Mouse (Mus musculus) liver, adult 10 weeks (tissue): ENCODE measurements around the gene Chrm2. TPM values are rescaled to one million over a fixed set of nuclear protein-coding genes. Genes with fewer than 3 reads are reported as not detected.

Experiments used
- polyA plus RNA-seq: library from polyadenylated mRNA; stranded (reverse); fragments of 350-450 nt; fragmentation: Illumina TruSeq; extraction: RNeasy Lipid Tissue Mini Kit (QIAGEN cat#74804); gene quantifications from one replicate; pipeline ENCODE4 v1.2.3, GENCODE M21; 2014; ENCODE audit warnings: low read depth, low replicate concordance

The Chrm2 gene
- polyA plus RNA-seq = 0.13 TPM

DNA sequence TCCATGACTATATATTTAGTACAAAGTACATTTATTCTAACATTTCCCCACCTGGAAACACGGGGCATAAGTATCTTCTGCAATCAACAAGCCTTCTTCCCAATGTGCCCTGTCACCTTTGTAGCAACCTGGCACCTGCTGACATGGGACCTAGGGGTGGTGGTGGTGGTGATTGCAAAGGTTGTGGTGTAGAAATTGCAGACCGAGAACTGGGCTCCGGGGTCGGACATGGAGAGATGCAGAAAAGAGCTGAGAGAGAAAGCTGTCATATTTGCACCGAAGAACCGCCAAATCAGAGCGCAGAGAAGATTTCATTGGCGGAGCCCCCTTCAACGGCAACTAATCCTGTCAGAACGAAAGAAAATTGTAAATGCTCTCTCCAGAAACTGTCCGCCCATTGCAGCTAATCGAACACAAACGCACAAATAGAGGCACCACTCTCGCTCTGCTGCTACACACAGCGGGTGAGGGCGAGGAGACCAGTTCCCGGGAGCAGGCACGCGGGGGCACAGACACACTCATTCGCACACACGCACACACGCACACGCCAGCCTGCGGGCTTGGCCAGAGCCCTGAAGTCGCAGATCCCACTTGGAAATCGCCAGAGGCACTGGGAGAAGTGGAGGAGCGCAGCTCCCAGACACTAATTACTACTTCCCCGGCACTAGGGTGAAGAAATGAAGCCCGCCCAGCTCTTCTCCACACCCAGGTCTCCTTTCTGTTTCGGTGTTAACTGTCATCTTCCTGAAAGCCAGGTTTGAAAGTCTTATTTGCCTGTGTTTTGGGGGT, at the start of gene Chrm2:
TSS of gene Chrm2 (plus strand) at position 473 of the 789 bp plus-strand sequence.

